Mouse (Mus musculus): Measurements from ENCODE around the gene Ofcc1.

DNA sequence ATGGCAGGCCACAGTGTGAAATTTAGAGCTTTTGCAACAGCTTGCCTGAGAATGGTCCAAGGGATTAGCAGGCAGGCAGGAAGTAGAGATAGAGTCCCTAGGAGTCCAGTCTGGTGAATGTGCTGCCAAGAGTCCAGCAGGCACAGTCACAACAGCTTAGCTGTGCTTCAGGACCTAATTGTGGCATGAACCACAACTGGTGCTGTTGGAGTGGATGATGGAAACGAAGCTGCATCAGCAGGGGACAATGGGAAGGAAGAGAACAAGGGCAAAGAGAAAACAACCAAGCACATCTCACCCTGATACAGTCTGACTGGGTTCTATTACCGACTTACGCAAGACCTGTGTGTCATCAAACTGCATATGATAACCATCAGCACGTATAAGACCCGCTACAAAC, 300.0 kb downstream of the Ofcc1 start:
- no peak for TF ChIP-seq POLR2A (IDR thresholded peaks at IDR 0.05; ENCODE audit: borderline replicate concordance, extremely low read depth, insufficient read depth, insufficient read length, poor library complexity, severe bottlenecking)
- no peak for TF ChIP-seq CTCF (IDR thresholded peaks at IDR 0.05; ENCODE audit: borderline replicate concordance, extremely low read depth, insufficient read depth, insufficient read length)
